Mouse (Mus musculus) heart, adult 8-10 months (tissue): ENCODE data around the gene Wdr1. TPM values are rescaled to one million over a fixed set of nuclear protein-coding genes. Genes with fewer than 3 reads are reported as not detected.
"Not testable (repeated sequence)": the region's sequence is repeated elsewhere in the genome, so short reads cannot be mapped to it uniquely, and the experiment has no call there.

ENCODE experiments used
- DNase-seq: peaks from one replicate; pipeline ENCODE4 v3.0.0; 2022; ENCODE audit warnings: low spot score
- total RNA-seq, 4 experiments: library from RNA; stranded (reverse); gene quantifications; 2 replicates each; pipeline ENCODE4 v1.2.4; 2022

Gene Wdr1
- total RNA-seq, 4 experiments from 2014 or later: 109 to 129 (median 118) TPM

DNA sequence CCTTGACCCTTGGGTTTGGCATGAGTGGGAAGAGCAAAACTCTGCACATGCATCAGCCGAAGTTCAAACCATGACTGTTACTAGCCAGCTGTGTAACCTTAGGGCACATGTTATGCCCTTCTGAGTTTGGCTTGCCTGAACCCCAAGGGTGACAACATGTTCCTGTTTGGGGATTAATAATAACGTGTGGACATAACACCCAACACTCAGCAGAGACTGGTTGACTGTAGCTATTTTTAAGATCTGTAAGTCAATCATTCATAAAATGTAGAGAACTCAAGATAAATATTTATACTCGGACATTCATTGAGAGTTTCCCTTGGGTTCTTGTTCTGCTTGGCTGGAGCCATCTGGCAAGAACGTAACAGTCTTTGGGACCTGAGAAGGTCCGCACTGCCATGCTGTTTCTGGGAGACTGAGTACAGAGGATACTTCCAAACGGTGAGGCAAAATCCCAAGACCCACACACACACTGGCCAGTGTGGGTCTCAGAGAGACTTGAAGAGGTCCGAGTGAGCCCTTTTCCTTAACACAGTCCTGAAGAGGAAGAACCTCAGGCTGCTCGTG lies 66.4 kb downstream of the Wdr1 start:
- no peak for DNase-seq

DNA sequence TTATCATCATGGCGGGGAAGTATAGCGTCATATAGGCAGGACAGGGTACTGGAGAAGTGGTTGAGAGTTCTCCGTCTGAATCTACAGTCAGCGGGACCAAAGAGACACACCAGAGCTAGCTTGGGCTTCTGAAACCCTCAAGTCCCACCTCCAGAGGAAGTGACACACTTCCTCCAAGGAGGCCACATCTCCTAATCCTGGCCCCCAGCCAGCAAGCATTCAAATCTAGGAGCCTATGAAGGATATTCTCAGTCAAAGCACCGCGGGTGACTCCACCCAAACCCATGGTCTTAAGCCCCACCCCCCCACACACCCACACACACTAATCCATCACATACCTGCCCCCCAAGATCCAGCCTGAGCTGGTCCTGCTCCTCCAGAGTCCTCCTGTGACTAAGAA lies 69.1 kb downstream of the Wdr1 start:
- DNase-seq: no peak

DNA sequence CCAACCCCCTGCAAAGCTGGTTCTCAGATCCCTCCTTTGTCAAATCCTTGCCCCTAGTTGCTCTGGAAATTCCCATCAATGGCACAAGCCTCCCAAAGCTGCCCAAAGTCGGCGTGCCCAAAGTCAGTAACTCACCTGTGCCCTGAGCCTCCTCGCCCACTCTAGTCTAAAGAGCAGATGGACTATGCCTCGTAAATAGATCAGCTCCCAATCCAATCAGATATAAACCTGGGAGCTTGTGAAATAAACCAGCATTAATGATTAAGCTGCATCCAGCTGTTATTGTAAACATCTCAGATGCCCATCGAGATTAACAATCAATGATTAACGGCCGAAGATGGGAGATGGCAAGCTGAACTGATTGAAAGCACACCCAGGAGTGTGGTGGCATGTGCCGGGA lies 71.3 kb downstream of the Wdr1 start:
- no peak for DNase-seq

DNA sequence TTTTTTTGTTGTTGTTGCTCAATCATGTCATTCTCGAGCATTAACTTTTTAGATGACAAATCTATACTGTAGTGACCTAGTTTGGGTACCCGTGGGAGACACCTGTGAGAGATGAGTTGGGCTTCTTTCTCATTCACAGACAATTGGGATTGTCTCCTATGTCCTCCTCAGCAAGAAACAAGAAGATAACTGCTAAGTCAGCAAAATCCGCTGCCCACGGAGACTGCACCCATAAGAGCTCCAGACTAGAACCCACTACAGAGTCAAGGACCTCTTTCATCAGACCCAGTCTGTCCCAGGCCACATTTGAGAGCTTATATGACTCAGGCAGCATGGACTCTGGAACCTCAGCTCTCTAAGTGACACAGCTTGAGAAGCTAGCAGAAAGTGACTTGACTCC lies 73.3 kb downstream of the Wdr1 start:
- no peak for DNase-seq

DNA sequence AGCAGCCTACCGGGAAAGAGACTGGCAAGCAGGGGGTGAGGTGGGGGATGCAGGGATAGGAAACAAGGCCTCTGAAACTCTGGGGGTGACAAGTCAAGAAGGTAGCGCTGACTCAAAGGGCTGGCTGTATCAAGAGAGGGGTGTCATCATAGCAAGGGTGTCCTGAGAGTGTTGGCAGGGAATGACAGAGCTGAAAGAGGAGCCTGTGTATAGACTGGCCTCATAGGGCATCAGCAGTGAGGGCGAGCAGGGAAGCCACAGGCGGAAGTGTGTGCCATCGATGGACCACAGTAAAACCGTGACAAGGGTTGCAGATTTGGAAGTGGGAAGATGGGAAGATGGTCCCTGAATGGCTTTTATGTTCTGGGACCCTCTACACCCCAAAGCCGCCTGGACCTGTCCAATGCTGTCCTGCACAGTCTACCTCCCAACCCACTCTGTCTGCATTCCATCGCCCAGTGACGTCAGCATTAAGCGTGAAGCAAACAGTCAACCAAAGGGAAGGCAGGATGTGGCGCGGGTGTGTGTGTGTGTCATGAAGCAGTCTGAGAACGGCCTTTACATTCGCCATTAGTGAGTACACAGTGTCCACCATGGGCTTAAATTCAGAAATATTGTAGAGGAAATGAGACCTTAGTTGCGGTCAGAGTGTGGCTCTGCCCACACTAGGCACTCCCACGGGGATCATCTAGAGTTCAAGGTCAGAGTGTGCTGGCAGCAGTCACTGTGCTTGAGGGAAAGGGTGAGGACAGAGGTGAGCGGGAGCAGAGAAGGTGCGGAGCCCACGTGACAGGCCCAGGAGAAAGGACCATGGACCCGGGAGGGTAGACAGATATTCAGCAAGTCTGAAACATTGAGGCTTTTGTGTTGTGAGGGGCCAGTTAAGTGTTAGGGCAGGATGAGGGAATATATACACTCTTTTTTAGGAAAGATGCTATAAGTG lies 74.1 kb downstream of the Wdr1 start:
- DNase-seq: no peak

DNA sequence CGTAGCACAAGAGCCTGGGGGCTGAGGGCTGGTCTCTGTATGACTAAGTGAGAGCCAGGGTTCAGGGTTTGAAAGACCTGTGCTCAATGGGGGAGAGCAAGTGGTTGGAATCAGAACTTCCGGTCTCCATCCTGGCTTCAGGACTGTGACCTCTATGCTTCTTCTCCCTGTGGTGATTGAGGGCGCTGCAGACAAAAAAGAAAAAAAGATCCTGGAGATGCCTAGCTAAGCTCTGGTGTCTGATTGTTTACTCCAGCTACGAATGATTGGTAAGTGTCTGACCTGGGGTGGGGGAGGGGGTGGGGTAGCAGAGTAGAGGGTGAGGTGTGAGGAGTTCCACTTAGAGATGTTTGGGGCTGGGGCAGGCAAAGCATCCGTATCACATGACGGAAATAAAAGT lies 75.0 kb downstream of the Wdr1 start:
- no peak for DNase-seq

DNA sequence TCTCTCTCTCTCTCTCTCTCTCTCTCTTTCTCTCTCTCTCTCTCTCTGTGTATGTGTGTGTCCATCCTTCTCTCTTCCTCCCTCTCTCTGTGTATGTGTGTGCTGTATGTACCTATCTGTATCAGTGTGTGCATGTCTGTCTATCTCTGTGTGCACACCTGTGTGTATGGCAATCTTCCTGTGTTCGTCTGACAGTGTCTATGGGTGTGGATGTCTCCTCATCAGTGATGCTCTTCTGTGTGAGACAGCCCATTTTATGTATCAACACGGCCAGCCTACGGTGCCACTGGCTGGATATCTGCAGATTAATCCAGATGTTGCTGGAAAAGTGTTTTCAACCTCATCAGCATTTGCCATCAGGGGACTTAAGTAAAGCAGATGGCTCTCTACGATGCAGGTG lies 75.8 kb downstream of the Wdr1 start:
- DNase-seq: no peak

DNA sequence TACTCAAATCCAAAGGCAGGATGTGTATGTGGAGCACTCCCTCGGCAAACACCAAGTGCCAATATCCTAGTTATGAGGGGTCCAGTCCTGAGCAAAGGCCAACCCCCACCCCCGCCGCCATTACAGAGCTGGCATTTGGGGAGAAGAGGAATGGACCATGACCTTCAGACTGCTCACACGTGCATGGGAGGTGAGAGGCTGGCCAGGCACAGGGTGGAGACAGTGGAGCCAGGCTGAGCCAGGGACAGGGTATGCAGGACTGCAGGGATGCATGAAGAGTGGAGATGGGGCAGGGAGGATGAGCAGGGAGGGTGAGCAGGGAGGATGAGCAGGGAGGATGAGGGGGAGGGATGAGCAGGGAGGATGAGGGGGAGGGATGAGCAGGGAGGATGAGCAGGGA lies 77.1 kb downstream of the Wdr1 start:
- no peak for DNase-seq

DNA sequence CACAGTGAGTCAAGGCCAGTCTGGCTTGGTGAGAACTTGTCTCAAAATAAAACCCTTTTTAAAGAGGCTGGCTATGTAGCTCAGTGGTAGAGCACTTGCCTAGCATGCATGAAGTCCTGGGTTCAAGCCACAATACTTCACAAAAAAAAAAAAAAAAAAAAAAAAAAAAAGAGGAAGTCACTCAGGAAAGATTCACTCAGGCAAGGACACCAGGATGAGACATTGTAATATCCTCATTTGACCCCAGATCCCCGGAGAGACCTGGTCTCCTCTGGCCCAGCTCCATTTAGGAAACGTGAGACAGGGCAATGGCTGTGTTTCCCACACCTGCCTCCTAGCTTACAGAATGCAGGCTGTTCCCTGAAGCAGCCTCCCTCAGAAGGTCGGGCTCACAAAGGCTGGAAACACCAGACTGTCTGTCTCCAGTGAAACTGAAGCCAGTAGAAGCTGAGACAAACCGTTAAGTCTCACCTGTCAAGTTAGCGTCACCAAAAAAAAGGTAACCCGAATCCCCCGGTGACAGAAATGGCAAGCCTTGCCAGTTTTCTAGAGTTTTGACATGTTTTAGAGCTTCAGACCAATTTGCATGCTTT lies 79.4 kb downstream of the Wdr1 start:
- DNase-seq: no peak

DNA sequence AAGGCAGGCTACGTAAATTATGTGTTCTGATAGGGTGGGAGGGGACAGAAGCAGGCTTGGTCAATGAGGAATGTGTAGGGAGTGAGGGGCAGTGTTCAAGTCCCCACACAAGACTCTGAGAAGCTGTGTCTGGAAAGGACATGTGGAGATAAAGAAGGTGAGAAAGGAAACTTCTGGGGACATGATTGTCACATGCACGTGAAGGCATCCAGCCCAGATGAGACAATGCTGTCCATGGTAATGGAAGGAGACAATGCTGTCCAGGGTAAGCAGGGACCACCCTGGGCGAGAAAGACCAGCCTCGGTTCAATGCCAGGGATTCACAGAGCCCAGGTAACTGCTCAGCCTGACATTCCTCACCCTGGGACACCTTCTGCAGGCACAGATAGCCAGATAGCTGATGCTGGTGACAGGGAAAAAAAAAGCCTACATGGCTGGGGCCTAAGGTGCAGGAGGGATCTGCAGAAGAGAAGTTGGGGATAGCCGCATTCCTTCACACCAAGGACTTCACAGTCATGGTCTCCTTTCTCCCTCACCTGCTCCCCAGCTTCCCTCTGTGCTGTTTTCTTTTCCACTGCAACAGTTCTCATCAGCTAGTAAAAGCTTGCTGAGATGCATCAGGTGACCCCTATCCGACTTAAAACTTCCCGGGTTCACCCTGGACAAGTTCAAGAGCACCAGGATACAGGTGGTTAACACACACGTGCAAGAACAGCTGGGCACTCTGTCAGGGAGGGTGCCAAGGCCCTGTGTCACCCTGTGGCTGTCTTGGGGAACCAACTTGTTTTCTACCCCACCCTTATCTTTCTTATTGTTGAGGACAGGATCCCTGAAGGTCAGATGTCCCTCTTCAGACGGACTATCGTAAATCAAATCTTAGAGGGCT lies 82.0 kb downstream of the Wdr1 start:
- no peak for DNase-seq

DNA sequence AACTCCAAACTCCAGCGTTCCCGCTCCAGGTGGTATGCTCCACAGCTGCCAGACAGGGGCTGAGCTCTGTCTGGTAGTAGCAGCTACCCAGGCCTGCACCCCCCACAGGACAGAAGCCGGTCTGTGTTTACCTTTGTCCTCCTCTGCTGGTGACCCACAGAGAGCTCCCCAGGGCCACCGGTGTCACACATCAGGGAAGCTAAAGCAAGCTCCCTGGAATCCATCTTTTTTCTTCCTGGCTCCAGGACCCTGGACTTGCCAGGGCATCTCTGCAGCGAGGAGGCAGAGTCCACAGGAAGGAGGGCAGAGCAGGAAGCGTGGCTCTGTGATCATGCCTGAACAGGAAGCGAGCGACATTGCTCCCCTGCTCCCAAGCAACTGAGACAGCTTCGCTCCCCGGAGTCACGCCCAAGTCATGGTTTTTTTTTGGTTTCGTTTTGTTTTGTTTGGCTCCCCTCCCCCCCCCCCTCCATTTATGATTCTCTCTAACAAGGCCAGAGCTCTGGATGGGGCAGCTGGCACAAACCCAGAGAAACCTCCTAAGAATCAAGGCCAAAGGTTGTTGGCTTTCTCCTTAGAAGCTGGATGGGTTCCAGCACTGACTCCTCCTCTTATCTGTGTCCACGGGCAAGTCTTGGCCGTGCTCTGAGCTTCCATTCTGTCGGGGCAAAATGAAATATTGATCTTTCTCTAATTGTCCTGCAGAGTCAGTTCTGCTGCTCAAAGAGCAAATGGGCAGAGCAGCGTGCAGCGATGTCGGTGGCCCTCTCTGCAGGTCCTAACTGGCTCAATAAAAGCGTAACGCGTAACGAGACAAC lies 82.9 kb downstream of the Wdr1 start:
- peak; percentile 56 for DNase-seq

DNA sequence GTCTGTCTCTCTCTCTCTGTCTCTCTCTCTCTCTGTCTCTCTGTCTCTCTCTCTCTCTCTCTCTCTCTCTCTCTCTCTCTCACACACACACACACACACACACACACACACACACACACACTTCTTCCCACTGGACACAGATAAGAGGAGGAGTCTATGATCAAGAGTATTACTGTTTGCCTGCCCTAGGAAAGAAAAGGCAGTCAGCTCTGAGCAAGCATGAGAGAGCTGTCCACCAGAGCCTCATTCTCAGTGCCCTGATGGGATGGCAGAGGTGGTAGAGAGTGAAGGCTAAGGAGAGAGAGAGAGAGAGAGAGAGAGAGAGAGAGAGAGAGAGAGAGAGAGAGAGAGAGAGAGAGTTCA lies 83.5 kb downstream of the Wdr1 start:
- DNase-seq: not testable (repeated sequence)

DNA sequence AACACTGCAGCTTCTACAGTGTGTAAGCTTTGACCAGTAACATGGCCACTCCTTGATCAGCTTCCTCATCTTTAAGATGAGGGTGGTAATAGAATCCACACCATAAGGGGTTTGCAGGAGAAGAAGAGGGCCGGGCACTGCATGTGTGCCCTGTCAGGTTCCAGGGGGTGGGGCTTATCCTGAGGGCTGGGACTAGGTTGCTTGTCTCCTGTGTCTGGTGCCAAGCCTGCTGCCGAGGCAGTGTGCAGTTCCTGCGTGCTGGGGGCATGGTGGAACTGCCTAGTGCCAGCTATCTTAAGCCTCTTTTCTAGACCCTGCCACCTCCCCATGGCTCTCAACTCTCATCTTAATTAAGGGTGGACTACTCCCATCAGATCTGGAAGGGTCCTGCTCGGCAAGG lies 84.0 kb downstream of the Wdr1 start:
- DNase-seq: no peak

DNA sequence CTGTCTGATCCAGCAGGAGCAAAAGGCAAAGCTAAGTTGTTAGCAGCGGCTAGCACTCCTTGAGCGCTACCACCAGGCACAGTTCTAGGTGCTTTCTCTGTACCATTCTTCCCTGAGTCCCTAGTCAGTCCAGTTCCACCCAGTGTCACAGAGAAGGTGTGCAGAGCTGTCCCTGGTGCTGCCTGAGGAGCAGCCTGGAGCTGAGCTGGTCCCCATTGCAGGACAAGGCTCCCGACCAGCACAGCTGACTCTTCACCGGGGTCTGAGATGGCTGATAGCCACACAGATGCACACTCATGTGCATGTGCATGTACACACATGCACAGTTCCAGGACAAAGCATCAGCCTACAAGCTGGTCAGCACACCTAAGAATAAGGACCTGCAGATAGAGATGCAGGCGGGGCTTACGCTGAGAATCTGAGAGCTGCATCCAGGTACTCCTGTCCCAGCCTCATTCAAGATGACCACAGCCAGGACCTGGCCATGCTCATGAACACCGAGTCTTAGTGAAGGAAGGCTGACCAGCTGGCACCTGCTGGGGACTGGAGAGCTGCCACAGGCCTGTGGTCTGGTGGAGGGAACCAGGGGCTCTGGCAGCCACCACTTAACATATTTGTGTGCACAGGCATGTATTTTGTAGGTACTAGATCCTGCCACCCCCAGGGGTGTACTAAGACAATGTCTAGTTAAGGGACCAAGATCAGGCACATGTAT lies 85.1 kb downstream of the Wdr1 start:
- DNase-seq: no peak

DNA sequence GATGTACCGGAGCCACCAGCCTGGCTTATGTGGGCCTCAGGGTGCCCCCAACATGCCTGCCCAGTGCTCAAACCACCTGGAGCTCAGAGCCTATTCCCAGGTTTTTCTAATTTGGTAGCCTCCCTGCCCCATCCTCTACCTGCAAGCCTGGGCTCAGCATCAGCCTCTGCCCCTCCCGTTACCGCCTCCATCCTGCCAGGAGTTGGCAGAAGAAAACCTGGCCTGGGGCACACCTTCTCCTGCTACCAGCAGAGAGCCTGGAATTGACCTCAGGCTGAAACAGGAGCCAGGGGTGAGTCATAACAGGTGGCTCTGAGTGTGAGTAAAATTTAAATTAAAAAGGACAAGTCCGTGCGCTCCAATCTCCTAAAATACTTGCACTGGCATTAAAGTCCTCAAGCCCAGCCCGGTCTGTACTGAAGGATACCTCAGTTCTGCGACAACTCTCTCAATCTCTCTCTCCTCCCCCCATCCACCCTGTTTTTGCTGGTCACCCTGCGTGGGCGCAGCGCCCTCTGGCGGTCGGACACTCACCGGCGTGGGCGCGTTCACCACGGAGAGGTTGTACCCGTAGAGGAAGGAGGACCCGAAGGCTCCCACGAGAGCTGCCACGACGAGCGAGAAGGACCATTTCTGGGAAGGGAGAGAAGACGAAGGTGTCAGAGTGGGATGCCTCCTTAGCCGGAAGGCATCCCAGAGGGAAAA lies 86.0 kb downstream of the Wdr1 start:
- DNase-seq: no peak

Other genes starting within 250 kb of the Wdr1 start
- not detected for gene Drd5, start 243.9 kb downstream of the Wdr1 start, total RNA-seq
- gene Slc2a9, start 60.1 kb downstream of the Wdr1 start, total RNA-seq: 1 to 10 TPM in 3 of 4 experiments, under 1 TPM in 1; 0.94 to 2.1 (median 1.6) TPM
- 1 to 10 TPM; 3.9 to 6.4 (median 4.6) TPM for gene Zfp518b, start 121.6 kb upstream of the Wdr1 start, total RNA-seq